Mouse (Mus musculus) MEL (cell line): ENCODE results near the gene 4921517D22Rik.

Experiments used
- CHD2 ChIP-seq: IDR thresholded peaks from 2 replicates; pipeline ENCODE4 v1.6.1; 2011; ENCODE audit warnings: low read length, improper control_type of control experiment
- CTCF ChIP-seq, 3 experiments: IDR thresholded peaks in 2 of 3; conservative IDR thresholded peaks in 1 of 3; 2 replicates each; pipeline ENCODE4 v1.5.1; 2011 to 2012; ENCODE audit warnings: low read length in 3 of 3, low read depth in 2 of 3, mild to moderate bottlenecking in 2 of 3, improper control_type of control experiment in 1 of 3, inconsistent platforms in 1 of 3, mixed read lengths in 1 of 3, moderate library complexity in 1 of 3; ENCODE audit not compliant: control insufficient read depth in 1 of 3, insufficient read depth in 1 of 3, poor library complexity in 1 of 3, severe bottlenecking in 1 of 3
- ELF1 ChIP-seq: IDR thresholded peaks from 2 replicates; pipeline ENCODE4 v1.6.1; 2014; ENCODE audit warnings: low read depth, mild to moderate bottlenecking, inconsistent platforms, low read length, improper control_type of control experiment, moderate library complexity
- EP300 ChIP-seq, 2 experiments: IDR thresholded peaks; 2 replicates each; pipeline ENCODE4 v1.6.1; 2011; ENCODE audit warnings: improper control_type of control experiment in 2 of 2, low read length in 2 of 2, low read depth in 1 of 2, mild to moderate bottlenecking in 1 of 2
- MAFK ChIP-seq: IDR thresholded peaks from 2 replicates; pipeline ENCODE4 v1.6.1; 2011; ENCODE audit warnings: low read depth, mild to moderate bottlenecking, low read length, improper control_type of control experiment, borderline replicate concordance
- MAX ChIP-seq: IDR thresholded peaks from 2 replicates; pipeline ENCODE4 v1.6.1; 2011; ENCODE audit warnings: low read length, improper control_type of control experiment
- MAZ ChIP-seq: IDR thresholded peaks from 2 replicates; pipeline ENCODE4 v1.6.1; 2012; ENCODE audit warnings: low read depth, mild to moderate bottlenecking, inconsistent platforms, low read length, improper control_type of control experiment
- POLR2A ChIP-seq, 2 experiments: IDR thresholded peaks; 2 replicates each; pipeline ENCODE4 v1.6.1; 2011 to 2012; ENCODE audit warnings: low read length in 2 of 2, mild to moderate bottlenecking in 2 of 2, control low read depth in 1 of 2, improper control_type of control experiment in 1 of 2, low read depth in 1 of 2, moderate library complexity in 1 of 2; ENCODE audit not compliant: control insufficient read depth in 1 of 2, insufficient read depth in 1 of 2, poor library complexity in 1 of 2
- POLR2AphosphoS2 ChIP-seq: IDR thresholded peaks from 2 replicates; pipeline ENCODE4 v1.6.1; 2011; ENCODE audit warnings: low read length, improper control_type of control experiment
- TBP ChIP-seq: IDR thresholded peaks from 2 replicates; pipeline ENCODE4 v1.8.0; 2011; ENCODE audit warnings: low read depth, low read length, improper control_type of control experiment
- ZKSCAN1 ChIP-seq: IDR thresholded peaks from 2 replicates; pipeline ENCODE4 v1.6.1; 2012; ENCODE audit warnings: low read depth, mild to moderate bottlenecking, inconsistent platforms, low read length, improper control_type of control experiment, moderate library complexity

- no peak for TF ChIP-seq POLR2AphosphoS2
- no peak for TF ChIP-seq TBP
- TF ChIP-seq POLR2A (IDR thresholded peaks at IDR 0.05; ENCODE audit: control insufficient read depth in 1 of 2, insufficient read depth in 1 of 2, low read depth in 1 of 2, low read length in 2 of 2, poor library complexity in 1 of 2): no peak
- TF ChIP-seq MAX: no peak
- no peak for TF ChIP-seq CHD2
- no peak for TF ChIP-seq CTCF (IDR thresholded peaks at IDR 0.05 in 2 of 3, conservative IDR thresholded peaks at IDR 0.05 in 1 of 3; ENCODE audit: control insufficient read depth in 1 of 3, insufficient read depth in 1 of 3, low read depth in 2 of 3, low read length in 3 of 3, poor library complexity in 1 of 3, severe bottlenecking in 1 of 3)
- TF ChIP-seq MAFK: no peak
- TF ChIP-seq MAZ: no peak
- TF ChIP-seq ELF1: no peak
- no peak for TF ChIP-seq EP300 (IDR thresholded peaks at IDR 0.05; ENCODE audit: low read depth in 1 of 2, low read length in 2 of 2)
- no peak for TF ChIP-seq ZKSCAN1
These were observed 19.8 kb upstream of the 4921517D22Rik start for GRCm38 (mm10) chr13:59713710-59714109.
